Mouse (Mus musculus) v-Abl transformed pro-B cells (cell line): ENCODE measurements around the gene Golt1a.
"Not testable (repeated sequence)": the region's sequence is repeated elsewhere in the genome, so short reads cannot be mapped to it uniquely, and the experiment has no call there.

Experiments
- in situ Hi-C, 2 experiments: fragments of 400-800 bp; cut with MboI; formaldehyde crosslinking; loops; one replicate each; pipeline ENCODE4 v1.15.1; 2025; ENCODE audit not compliant: unreplicated experiment in 2 of 2

Gene Golt1a

DNA sequence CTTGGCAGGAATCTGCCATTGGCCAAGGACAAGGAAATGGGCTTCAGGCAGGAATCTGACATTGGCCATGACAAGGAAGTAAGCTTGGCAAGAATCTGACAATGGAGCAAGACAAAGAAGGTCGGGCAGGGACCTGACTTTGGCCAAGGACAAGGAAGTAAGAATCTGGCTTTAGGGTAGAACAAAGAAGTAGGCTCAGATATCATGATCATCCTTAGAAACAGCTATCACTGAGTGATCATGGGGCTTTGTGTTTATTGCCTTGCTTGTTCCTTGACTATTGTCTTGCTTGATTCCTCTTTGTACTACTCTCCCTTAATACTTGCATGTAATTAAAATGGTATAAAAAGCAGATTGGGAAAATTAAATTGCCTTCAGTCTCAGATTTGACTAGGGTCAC lies 30.8 kb downstream of the Golt1a start:
- in situ Hi-C loops = not testable (repeated sequence)

DNA sequence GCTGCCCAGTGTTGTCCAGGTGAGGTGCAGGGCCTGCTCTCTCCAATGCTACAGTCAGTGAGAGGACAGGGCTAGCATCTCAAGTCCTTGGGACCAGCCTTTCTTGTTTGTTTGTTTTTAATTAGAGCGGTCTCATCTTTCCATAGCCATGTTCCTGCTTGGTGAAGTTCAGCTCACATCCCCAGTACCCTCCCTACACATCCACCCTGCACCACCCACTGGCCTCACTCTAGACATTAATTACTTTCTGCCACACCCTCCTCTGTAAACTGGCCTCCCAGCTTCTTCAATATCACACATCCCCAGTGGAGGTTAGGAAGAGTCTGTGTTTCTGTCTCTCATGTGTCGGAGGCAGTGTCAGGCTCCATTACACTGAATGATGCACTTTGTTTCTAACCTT lies 34.8 kb downstream of the Golt1a start:
- in situ Hi-C loops = no loop called here

DNA sequence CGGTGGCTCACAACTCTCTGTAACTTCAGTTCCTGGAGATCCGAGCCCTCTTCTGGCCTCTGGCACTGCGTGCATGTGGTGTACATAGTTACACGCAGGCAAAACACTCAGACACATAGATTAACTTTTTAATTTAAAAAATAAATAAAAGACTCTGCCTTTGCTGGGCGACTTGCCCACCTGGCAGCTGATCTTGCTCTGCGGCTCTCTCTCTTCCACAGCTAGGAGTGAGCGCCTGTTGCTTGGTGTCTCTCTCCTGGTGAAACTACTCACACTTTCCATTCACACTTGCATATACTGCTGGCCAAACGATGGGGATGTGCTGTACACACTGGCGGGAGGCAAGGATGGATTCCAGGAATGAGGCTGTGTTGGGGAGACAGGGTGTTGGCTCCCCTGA lies 36.9 kb downstream of the Golt1a start:
- in situ Hi-C loops = no loop called here

DNA sequence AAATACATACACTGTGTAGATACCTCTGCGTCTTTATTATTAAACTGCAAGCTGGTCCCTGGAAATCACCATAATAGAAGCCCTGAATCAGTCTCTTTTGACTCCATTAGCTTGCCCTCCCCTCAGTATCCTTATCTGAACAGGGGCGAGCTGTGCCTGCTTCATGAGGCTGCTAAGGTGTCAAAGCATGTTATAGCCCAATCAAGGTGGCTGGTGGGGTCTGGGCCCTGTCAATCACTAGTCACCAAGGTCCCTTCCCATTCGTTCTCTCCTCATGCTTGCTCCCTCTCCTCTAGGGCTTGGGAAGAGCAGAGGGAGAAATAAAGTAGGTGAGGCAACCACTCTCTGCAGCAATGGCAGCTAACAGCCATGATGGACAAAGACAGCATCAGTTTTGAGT lies 37.6 kb downstream of the Golt1a start:
- in situ Hi-C loops = no loop called here

DNA sequence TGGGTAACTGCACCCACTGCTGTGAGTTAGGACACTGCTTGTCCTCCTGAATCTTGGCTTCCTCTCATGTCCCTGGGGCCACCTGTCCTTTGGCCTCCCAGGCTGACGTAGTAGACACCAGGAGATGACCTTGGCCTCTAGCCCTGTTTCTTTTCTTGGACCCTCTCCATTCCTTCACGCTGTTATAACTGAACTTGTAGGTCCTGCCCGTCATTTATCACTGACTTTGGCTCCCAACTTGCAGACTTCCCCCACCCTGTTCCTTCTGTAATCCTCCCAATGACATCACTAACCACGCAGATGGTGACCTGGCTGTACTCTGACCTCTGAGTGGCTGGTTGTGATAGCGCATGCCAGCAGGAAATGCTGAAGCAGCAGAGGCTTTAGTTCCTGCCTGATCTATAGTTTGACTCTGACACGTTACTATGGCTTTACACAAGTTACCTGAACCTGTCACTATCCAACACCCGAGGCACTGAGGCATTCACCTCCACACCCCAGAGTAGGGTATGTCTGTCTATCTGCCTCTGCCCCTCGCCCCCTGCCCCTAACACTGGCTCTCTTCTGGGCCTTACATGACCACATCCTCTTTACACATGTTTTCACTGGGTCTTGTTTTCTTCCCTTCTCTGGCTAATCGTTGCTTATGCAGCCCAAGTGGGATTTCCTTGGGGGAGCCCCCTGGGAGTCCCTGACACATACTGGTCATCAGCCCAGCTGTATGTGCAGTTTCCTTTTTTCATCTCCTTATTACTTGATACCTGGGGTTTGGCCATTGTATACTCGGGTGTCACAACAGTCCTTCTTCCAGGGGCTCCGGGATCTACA lies 38.3 kb downstream of the Golt1a start:
- in situ Hi-C loops = no loop called here

DNA sequence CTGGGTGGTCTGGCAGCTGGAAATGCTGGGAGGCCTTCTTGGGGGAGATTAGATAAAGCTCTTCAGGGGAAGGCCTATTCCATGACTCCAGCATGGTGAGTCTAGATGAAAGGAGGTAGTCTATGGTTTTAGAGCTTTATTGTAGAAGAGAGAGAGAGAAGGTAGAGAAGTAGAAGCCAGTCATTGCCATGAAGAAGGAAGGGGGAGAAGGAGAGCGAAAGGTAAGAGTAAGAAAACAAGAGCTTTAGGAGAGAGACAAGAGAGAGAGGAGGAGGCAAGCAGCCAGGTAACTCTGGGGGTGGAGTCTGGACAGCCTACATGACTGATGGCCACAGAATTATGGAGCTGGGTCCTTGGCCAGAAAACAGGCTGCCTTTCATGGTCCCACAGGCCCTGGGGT lies 40.6 kb downstream of the Golt1a start, which contains the start of gene Ren1:
Gene Ren1 (plus strand): TSS at position 301 of the 400 bp plus-strand sequence.
- in situ Hi-C loops = loop anchor here (5.0 to 10.0 kb wide), 2 partner anchors 33 to 315 kb away; partner anchors contain the start of gene Mdm4 (in 2 of the 2)

DNA sequence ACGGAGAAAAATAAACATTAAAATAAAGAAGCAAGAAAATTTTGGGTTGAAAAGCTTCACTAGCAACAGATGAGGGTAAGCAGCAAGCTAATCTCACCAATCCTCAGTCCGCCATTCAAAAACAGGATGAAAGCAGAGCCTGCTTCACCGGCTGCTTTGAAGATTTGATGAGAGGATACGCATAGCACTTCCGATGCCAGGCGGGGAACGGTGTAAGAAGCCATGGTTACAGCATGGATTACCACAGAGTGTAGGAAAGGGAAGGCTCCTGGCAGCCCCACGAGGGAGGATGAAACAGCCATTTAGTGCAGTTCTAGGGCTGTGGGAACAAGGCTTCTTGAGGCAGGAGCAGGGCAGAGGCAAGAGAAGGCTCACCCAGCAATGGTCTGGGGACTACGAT lies 42.2 kb downstream of the Golt1a start:
- in situ Hi-C loops = loop anchor here (5.0 to 10.0 kb wide), 2 partner anchors 34 to 317 kb away; partner anchors contain the start of gene Mdm4 (in 2 of the 2)

DNA sequence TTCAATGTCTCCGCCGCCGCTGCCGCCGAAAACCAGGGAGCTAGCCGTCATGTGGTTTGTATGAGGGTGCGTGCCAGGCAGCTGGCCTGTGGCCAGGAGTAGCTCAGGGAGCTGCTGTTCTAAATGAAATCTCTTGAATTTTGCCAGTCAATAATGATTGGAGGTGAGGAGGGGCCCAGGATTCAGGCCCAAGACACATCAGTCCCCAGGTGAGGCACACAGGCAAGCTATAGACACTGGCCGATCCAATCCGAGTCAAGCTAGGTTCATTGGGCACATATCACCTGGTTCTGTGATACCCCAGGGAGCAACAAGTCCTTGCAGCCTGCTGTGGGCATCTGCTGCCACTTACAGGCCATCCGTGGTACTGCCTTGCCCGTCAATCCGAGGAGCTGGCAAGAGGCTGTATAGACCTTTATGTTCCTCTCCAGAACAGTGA lies 43.8 kb downstream of the Golt1a start:
- in situ Hi-C loops = loop anchor here (5.0 to 10.0 kb wide), 2 partner anchors 36 to 319 kb away; partner anchors contain the start of gene Mdm4 (in 2 of the 2)

DNA sequence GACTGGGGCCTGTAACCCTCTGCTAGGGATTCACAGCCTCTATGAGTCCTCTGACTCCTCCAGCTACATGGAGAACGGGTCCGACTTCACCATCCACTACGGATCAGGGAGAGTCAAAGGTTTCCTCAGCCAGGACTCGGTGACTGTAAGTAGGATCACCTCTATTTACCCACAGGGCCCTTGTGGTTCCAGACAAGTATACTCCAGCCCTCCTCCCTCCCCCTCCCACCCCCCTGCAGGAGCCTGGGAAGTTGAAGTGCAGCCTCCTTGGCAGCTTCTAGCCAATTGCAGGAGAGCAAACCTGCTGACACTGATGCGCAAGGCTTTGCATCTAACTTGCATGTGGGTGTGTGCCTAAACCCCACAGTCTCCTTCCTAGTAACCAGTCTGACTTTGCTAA lies 45.9 kb downstream of the Golt1a start:
- in situ Hi-C loops = loop anchor here (10.0 kb wide), 1 partner anchor 321 kb away; the partner anchor contains the start of gene Mdm4 (in 2 of the 2)

DNA sequence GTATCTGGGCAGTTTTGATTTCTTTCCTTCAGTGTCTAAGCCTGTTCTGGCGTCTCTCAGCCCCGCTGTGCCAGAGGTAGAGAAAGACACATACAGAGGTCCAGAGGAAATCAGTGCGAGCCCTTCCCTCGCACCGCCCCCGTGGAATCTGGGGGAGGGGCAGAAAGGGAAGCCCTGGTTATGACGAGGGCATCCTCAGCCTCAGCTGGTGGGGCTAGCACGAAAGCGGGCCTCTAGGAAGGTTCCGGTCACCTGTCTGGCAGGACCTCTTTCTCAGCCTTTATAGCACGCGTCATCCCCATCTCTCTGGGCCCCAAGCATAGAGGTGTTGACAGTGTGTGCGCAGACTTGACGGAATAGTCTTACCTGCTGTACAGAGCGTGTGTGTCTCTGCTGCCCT lies 46.3 kb downstream of the Golt1a start:
- in situ Hi-C loops = loop anchor here (10.0 kb wide), 1 partner anchor 321 kb away; the partner anchor contains the start of gene Mdm4 (in 2 of the 2)

DNA sequence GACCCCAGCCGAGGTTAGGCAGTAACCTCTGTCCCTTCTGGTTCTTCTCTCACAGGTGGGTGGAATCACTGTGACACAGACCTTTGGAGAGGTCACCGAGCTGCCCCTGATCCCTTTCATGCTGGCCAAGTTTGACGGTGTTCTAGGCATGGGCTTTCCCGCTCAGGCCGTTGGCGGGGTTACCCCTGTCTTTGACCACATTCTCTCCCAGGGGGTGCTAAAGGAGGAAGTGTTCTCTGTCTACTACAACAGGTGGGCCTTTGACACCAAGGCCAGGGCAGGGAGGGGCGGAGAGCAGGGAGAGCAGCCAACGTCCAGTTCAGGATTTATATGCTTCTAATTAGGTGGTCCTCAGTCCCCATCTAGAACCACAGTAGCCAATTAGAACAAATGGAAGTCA lies 46.7 kb downstream of the Golt1a start:
- in situ Hi-C loops = loop anchor here (10.0 kb wide), 1 partner anchor 322 kb away; the partner anchor contains the start of gene Mdm4 (in 2 of the 2)

DNA sequence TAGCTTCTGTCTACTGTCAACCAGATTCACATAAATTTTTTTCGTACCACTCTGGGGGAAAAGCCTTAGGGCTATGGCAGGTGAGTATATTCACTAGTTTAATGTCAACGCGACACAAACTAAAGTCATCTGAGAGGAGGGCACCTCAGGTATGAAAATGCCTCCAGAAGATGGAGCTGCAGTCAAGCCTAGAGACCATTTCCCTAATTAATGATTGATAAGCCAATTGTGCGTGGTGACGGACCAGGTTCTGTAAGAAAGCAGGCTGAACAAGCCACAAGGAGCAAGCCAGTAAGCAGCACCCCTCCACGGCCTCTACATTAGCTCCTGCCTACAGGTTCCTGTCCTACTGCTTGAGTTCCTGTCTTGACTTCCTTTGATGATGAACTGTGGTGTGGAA lies 51.4 kb downstream of the Golt1a start:
- in situ Hi-C loops = no loop called here

DNA sequence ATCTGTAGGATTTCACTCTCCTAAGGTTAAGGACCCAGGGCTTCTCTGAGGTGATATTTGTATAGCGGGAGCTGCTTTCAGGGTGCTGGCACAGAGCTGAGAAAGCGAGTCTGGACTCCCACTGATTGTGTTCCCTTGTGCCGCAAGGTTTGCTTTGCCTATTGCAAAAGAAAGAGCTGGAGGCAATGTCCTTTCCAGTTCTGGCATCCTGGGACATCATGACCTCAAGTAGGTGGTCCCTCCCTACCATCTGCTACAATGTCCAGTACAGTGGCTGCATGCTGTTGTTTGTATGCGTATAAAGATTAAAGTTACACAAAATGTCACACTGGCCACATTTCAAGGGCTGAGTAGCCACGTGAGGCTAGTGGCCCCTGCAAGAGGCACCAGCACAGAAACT lies 52.5 kb downstream of the Golt1a start:
- in situ Hi-C loops = no loop called here

DNA sequence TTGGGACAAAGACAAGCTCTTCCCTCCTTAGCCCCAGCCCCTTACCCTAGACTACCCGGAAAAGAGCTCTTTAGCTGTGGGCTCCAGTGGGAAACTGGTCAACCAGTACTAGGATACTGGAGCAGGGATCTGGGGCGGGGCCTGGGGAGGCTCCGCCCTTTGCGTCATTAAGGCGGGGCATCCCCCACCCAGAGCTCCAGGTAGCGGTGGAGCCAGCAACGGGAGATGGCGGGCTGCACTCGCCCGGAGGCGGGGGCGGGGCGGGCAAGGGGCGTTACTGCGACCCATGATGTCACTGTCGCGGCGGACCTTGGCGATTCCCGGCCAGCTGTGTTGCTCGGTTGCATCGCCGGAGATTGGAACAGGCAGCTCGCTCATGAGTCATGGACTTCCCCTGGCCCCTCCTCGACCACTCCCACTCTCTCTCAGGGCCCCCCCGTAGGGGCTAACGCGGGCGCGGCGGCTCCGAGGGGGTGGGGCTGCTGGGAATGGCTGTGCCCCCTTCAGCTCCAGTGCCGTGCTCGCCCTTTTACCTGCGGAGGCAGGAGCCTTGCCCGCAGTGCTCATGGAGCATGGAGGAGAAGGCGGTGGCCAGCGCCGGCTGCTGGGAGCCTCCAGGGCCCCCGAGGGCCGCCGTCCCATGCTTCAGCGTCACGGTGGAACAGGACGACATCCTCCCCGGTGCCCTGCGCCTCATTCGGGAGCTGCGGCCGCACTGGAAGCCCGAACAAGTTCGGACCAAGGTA lies 53.8 kb downstream of the Golt1a start, which contains the start of gene Etnk2:
Gene Etnk2 (plus strand): TSS at position 297 of the 746 bp plus-strand sequence.
- in situ Hi-C loops = no loop called here

DNA sequence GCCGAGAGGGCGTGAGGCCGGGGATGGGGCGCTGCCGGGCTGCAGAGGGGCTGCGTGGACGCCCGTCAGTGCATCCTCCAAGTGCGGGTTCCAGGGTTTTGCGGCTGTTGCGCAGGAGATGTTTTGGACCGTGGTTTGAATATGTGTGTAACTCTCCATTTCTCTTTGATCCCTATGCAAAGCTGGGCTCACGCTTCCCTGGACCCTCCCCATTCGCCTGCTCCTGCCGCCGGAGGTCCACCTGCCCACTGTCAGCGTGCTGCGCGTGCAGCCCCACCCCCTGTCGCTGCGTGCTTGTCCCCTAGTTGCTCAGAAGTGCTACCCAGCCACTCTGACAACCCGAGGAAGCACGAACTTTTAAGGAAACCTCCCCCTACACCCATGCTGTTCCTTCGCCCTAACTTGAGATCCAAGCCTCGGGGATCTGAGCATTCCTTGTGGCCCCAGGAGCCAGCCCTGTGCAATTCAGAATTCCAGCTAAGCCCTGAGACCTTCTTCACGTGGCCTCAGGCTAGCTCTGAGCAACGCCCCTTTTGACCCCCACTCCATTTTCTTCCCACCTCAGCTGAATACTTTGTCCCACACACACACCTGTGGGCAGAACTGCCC lies 54.5 kb downstream of the Golt1a start:
- in situ Hi-C loops = no loop called here

DNA sequence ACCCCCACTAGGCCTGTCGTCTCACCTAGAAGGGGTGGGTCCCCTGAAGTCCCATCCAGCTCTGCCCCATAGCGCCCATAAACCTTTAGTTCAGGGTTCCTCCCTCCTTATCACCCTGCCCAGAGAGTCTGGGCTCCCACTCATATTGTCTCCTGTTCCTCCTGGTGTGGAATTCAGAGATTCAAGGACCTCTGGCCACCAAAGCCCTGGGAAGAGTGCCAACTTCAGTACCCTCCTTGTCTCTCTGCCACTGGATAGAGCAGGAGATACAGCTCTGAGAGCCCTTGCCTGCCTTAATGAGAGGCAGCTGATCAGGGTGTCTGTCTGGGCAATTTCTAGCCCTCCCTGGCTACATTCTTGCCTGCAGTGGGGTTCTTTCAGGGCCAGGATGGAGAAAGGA lies 55.3 kb downstream of the Golt1a start:
- in situ Hi-C loops = no loop called here

DNA sequence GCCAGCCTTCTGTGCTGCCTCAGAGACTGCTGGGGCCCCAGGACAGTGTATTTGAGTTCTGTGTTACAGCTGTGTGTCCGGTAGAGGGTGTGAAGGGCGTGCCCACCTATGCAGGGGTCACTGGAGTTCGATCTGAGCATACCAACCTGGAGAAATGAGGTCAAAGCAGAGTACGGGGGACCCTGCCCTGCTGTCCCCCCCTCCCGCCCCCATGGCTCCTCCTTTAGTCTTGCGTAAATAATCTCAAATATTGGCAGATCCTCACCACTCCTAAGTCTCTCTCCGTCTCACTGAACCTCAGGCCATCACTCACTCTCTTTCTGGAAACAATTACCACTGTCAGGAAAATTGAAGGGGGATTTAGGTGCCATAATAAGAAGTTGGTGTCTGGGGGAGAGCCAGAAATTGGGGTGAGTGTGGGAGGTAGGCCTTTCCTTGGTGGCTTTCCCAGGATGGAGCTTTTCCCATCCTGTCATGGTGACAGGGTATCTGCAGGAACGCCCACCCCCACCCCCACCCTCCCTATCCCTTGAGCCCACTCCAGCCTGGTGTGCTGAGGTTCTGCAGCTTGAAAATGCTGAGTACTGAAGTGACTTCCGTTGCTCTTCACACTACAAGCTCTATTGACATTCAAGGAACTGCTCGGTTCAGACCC lies 57.5 kb downstream of the Golt1a start:
- in situ Hi-C loops = no loop called here

DNA sequence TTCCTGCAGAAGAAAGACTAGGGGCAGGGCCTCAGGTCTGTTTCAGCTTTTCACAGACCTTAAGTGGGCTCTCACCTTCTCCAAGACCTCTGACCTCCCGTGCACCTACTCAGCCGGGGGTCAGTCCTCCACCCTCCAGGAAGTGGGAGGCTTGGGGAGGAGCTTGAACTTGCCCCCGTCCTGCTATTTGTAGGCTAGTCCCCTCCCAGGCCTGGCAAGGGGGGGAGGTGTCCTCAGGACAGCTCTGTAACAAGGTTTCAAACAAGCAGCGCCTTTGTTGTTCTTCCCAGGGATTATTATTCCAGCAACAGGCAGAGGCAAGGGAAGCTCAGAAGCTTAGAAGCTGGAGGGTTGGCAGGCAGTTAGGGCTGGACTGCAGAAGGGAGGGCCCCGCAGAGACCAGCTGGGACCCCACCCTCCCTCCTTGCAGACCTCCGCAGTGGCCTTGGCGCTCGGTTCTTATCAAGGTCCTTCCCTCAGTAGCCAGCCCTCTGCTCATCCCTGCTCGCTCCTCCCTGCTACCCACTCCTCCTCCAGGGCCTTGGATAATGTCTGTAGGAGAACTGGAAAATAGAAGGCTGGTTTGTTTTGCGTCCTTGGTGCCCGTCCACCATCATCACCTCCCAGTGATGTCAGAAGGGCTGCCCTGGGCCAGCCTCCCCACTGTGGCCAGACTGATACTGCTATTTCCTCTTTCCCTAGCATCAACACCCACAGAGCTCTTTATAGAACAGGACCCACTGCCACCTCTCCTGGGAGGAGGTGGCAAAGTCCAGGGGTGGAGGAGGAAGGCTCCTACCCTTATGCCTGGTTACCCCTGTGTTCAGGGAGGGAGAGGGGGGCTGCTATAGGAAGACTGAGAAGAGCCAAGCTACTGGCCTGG lies 58.2 kb downstream of the Golt1a start:
- in situ Hi-C loops = no loop called here

DNA sequence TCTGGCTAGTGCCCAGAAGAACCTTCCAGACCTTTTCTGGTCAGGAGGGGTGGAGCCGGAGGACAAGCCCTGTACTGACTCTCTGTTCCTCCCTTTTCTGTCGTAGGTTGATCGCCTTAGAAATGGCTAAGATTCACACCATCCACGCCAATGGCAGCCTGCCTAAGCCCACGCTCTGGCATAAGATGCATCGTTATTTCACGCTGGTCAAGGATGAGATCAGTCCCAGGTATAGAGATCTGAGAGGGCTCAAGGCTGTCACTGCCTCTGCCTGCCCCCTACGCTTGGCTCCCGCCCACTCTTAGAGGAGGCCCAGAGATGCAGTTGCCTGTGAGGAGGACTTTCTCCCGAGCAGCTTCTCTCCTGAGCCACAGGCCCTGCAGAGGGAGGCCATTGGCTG lies 59.0 kb downstream of the Golt1a start:
- in situ Hi-C loops = no loop called here
